Mouse (Mus musculus) heart, postnatal 0 days (tissue): ENCODE measurements at regions not wholly inside any gene's neighbourhood (a gene's known extent, or its start where the extent isn't known, plus 50 kb on each side); places are given as distances from the start of the nearest gene placed in this dataset.

Experiments
- CTCF ChIP-seq: IDR thresholded peaks from 2 replicates; pipeline ENCODE4 v1.5.1; 2016; ENCODE audit warnings: antibody characterized with exemption, control low read depth, low read depth
- EP300 ChIP-seq: IDR thresholded peaks from 2 replicates; pipeline ENCODE4 v1.6.1; 2016; ENCODE audit warnings: antibody characterized with exemption, low read depth

DNA sequence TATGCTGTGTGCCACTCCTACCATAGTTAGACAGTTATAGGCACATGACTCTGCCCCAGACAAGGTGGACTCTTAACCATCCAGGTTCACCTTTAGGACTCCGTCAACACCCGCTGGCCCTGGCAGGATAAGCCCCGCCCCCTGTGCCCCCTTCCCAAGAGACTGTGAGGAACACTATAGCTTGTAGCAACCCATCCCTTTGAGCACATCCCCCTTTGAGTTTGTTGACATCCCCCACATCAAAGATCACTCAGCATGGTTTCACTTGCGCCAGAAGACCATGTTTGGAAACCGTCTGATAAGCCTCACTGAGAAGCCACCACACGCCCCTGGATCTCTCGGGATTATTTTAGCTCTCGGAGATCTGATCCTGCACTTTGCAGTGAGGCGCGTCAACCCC, 216.5 kb upstream of the Runx1 start:
- TF ChIP-seq CTCF (no peak), EP300 (no peak)
